Mouse (Mus musculus) Muller cell, postnatal 12 days (primary cell): ENCODE results near the gene Sohlh1.
A peak's percentile ranks its signal among the peaks of the same experiment; 100 is the strongest.
"Not testable (repeated sequence)": the region's sequence is repeated elsewhere in the genome, so short reads cannot be mapped to it uniquely, and the experiment has no call there.

Source experiments
- DNase-seq: peaks from one replicate; pipeline ENCODE4 v3.0.0-alpha.2; 2015; ENCODE audit errors: inconsistent ontology term

Sohlh1 gene

GRCm38 (mm10) chr2:25842161-25842560 lies 4.9 kb downstream of the Sohlh1 start:
- peak; percentile 62 for DNase-seq

- peak; percentile 42 for DNase-seq
Measured at GRCm38 (mm10) chr2:25836291-25836690, 10.8 kb downstream of the Sohlh1 start.

GRCm38 (mm10) chr2:25830786-25831185 lies 16.3 kb downstream of the Sohlh1 start:
- DNase-seq, result no peak

GRCm38 (mm10) chr2:25828344-25828947 lies 18.6 kb downstream of the Sohlh1 start:
- DNase-seq, result no peak

- DNase-seq, result no peak
Measured at GRCm38 (mm10) chr2:25824751-25825150, 22.3 kb downstream of the Sohlh1 start.

GRCm38 (mm10) chr2:25822806-25823205 lies 24.2 kb downstream of the Sohlh1 start, which contains the start of gene Lcn9:
TSS of gene Lcn9 (plus strand) at chr2:25823153.
- peak; percentile 83 for DNase-seq

- DNase-seq, result not testable (repeated sequence)
Measured at GRCm38 (mm10) chr2:25815748-25816147, 31.3 kb downstream of the Sohlh1 start, which contains the start of gene Glt6d1. TSS of gene Glt6d1 (minus strand) at chr2:25815848.

- DNase-seq, result no peak
Measured at GRCm38 (mm10) chr2:25813364-25813763, 33.7 kb downstream of the Sohlh1 start.

- no peak for DNase-seq
Measured at GRCm38 (mm10) chr2:25811711-25812110, 35.3 kb downstream of the Sohlh1 start.

- no peak for DNase-seq
Measured at GRCm38 (mm10) chr2:25798065-25798464, 49.0 kb downstream of the Sohlh1 start.

- no peak for DNase-seq
Measured at GRCm38 (mm10) chr2:25797635-25798034, 49.4 kb downstream of the Sohlh1 start.
